Mouse (Mus musculus) embryonic facial prominence, embryonic 10.5 days (tissue): ENCODE data around the gene Chl1. TPM values are rescaled to one million over a fixed set of nuclear protein-coding genes. Genes with fewer than 3 reads are reported as not detected.

Experiments
- DNase-seq: peaks from one replicate; pipeline ENCODE4 v3.0.0-alpha.2; 2017; ENCODE audit warnings: low spot score
- H3K27ac ChIP-seq: fragments of 300-500 bp; sonication (generic); replicated peaks from 2 replicates; pipeline ENCODE4 v1.5.1; 2016; ENCODE audit warnings: mild to moderate bottlenecking
- H3K27me3 ChIP-seq: fragments of 300-500 bp; sonication (generic); replicated peaks from 2 replicates; pipeline ENCODE4 v1.6.1; 2016; ENCODE audit warnings: low read depth, mild to moderate bottlenecking; ENCODE audit not compliant: poor library complexity, severe bottlenecking
- H3K36me3 ChIP-seq: fragments of 300-500 bp; sonication (generic); replicated peaks from 2 replicates; pipeline ENCODE4 v1.6.1; 2016; ENCODE audit warnings: mild to moderate bottlenecking, moderate library complexity
- H3K4me1 ChIP-seq: fragments of 300-500 bp; sonication (generic); 2 replicates; pipeline ENCODE4 v1.6.1; 2016
- H3K4me3 ChIP-seq: fragments of 300-500 bp; sonication (generic); 2 replicates; pipeline ENCODE4 v1.5.1; 2016; ENCODE audit warnings: mild to moderate bottlenecking, moderate library complexity
- H3K9me3 ChIP-seq: fragments of 300-500 bp; sonication (generic); 2 replicates; pipeline ENCODE4 v1.6.1; 2016; ENCODE audit warnings: mild to moderate bottlenecking
- WGBS: fragments of 180-500 bp; shearing (Covaris S2); methylation state at CpG from one replicate; pipeline ENCODE4 v1.1.7; 2016; 5-methylcytosine and 5-hydroxymethylcytosine counted together
- polyA plus RNA-seq: library from polyadenylated mRNA; unstranded; fragments of >200 nt; fragmentation: Nextera tagmentation; extraction: Ambion mirVana; gene quantifications from 2 replicates; pipeline ENCODE4 v1.2.1, GENCODE M21; 2016

The Chl1 gene
- polyA plus RNA-seq, 1 experiment from 2014 or later: 1.2 TPM

DNA sequence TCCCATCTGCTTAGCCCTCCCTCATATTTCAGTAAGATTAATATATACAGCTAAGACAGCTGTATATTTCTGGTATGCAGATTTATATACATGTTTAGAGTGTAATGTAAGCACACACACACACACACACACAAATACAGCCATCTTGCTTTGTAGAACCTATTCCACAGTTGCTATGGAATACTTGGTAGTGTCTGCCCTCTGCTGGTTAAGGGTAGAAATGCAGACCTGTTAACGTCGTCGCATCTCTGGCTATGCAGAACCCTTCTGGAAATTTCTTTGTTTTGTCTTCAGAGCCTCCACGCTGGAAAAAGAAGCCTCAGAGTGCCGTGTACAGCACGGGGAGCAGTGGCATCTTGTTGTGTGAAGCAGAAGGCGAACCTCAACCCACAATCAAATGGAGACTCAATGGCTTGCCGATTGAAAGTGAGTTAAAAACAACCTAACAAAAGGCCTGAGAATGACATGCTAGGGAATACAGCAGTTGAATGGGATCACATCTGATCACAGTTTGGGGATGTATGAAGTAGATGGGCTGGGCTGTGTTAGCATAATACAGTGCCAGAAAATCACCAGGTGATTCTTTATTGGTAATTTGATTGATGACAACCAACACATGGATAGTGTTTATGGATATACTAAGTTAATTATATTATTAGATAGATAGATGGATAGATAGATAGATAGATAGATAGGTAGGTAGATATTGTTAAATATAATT lies 172.6 kb downstream of the Chl1 start:
- Histone ChIP-seq H3K4me1 (no peaks in the 10 kb centered on the region), H3K27me3 (no peaks in the 10 kb centered on the region), H3K36me3 (no peaks in the 10 kb centered on the region), H3K4me3 (no peak overlapping the region), H3K27ac (no peak overlapping the region), H3K9me3 (no peaks in the 10 kb centered on the region)
- peak; percentile 66 for DNase-seq
- 17% methylated on average over 8 of the region's 8 CpGs for WGBS

DNA sequence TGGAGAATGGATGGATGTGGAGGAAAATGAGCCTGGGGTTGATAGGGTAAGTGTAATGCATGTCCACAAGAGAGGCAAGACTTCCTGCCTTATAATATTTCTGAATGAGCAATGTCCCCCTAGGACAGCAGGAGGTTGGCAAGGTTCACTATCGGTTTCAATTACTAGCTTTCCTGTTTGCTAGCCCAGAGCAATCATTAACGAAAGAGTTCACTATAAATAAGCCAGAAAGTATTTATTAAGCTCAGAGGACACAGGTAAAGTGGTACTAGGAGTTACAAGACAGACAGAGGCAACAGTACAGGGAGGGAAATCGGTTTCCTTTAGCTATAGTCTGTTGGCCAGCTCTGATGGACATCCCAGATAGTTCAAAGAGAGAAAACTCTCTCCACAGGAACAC lies 182.1 kb downstream of the Chl1 start:
- no peak for DNase-seq
- Histone ChIP-seq H3K27ac (no peak overlapping the region), H3K4me3 (no peak overlapping the region), H3K9me3 (no peaks in the 10 kb centered on the region), H3K4me1 (no peaks in the 10 kb centered on the region), H3K36me3 (no peaks in the 10 kb centered on the region), H3K27me3 (no peaks in the 10 kb centered on the region)
- 70% methylated on average over 3 of the region's 3 CpGs for WGBS

DNA sequence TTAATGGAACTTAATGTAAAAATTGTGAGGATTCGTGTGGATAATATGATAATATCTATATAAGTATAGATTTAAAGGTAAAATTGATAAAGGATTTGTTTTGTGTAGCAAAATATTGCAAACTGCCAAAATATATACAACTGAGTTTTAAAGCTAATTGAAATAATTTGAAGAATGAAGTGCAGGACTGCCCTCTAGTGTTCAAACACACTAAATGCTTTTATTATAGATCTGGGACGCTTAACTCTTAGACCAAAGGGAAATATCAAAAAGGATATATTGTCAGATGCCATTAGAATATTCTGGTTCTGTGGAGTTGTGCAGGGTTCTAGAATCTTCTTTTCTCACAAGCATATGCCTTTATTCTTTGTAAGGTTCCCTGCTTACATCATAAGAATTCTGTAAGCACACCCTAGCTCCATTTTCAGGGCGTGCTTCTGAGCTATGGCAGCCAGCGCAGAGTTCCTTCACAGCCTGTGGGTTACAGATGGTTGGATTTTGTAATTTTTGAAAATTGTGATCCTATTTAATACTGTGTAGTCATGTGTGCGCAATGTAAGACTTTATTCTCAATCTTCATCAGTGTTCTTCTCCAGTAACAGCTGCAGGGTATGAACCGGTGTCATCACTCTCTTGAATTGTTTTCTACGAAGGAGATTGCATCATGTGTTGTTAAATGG lies 187.1 kb downstream of the Chl1 start:
- no peaks in the 10 kb centered on the region for H3K27me3 ChIP-seq
- H3K27ac ChIP-seq: no peak overlapping the region
- no peaks in the 10 kb centered on the region for H3K9me3 ChIP-seq
- H3K4me1 ChIP-seq: no peaks in the 10 kb centered on the region
- H3K4me3 ChIP-seq: no peak overlapping the region
- WGBS: 67% methylated on average over 7 of the region's 7 CpGs
- no peaks in the 10 kb centered on the region for H3K36me3 ChIP-seq
- DNase-seq: no peak

DNA sequence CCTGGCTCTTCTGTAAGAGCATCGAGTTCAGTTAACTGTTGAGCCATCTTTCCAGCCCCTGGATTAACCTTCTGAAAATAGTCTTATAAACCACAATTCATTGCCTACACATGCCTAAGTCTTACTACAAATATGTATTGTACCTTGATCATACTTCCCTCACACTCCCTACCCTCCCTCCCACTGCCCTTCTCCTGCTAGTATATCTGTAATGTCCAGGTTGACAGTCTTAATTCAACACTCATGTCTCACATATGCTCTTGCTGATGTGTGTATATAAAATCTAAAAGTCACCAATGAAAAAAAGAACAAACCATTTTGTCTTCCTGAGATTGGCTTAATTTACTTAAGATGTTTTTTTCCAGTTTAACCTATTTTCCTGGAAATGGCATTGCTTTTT lies 189.1 kb downstream of the Chl1 start:
- H3K27me3 ChIP-seq: no peaks in the 10 kb centered on the region
- H3K27ac ChIP-seq: no peak overlapping the region
- no peak overlapping the region for H3K4me3 ChIP-seq

DNA sequence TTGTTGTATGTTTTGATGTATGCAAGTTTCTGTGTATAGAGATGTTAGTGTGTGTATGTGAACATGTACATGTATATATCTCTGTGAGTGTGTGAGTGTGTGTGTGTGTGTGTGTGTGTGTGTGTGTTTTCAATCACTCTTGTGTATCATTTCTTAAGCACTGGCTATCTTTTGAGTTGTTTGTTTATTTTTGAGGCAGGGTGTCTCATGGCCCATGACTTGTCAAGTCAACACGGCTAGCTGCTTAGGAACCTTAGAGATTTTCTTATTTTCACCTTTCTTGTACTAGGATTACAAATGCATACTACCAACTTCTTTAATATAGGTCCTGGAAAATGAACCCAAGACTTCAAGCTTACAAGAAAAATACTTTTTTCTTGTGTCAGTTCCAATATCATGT lies 189.5 kb downstream of the Chl1 start:
- 73% methylated on average over 1 of the region's 1 CpGs for WGBS
- Histone ChIP-seq H3K36me3 (no peaks in the 10 kb centered on the region), H3K27ac (no peak overlapping the region), H3K27me3 (no peaks in the 10 kb centered on the region), H3K4me1 (no peaks in the 10 kb centered on the region), H3K4me3 (no peak overlapping the region), H3K9me3 (no peaks in the 10 kb centered on the region)
- no peak for DNase-seq

More for the DNA sequence above, 189.1 kb downstream of the Chl1 start:
- Histone ChIP-seq H3K9me3 (no peaks in the 10 kb centered on the region), H3K4me1 (no peaks in the 10 kb centered on the region), H3K36me3 (no peaks in the 10 kb centered on the region)
- 85% methylated on average over 1 of the region's 1 CpGs for WGBS
- no peak for DNase-seq

DNA sequence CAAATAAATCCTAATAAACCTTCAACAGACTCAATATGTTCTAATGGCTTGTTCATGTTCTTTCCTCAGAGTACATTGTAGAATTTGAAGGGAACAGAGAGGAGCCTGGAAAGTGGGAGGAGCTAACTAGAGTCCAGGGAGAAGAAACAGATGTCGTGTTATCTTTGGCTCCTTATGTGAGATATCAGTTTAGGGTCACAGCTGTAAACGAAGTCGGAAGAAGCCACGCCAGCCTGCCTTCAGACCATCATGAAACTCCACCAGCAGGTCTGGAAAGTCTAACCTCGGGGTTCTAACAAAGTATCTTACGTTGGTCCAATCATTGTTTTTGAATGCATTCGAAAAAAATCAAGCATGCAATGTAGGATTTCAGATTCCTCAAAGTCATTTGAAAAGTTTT lies 189.9 kb downstream of the Chl1 start:
- Histone ChIP-seq H3K9me3 (no peaks in the 10 kb centered on the region), H3K27me3 (no peaks in the 10 kb centered on the region), H3K4me3 (no peak overlapping the region), H3K4me1 (no peaks in the 10 kb centered on the region), H3K36me3 (no peaks in the 10 kb centered on the region), H3K27ac (no peak overlapping the region)
- DNase-seq: no peak
- WGBS: 76% methylated on average over 7 of the region's 7 CpGs

DNA sequence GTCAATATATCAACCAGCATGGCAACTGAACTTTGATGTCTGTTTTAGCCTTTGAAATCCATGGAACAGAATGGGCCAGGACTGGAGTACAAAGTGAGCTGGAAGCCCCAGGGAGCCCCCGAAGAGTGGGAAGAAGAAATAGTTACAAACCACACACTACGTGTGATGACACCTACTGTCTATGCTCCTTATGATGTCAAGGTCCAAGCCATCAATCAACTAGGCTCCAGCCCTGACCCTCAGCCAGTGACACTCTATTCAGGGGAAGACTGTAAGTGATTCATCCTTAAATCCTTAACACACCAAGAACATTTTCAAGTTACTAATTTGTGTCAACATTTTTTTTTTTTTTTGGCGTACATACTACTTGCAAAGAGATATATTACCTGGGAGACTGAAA lies 196.0 kb downstream of the Chl1 start:
- no peaks in the 10 kb centered on the region for H3K36me3 ChIP-seq
- no peaks in the 10 kb centered on the region for H3K4me1 ChIP-seq
- DNase-seq: no peak
- no peaks in the 10 kb centered on the region for H3K9me3 ChIP-seq
- H3K27ac ChIP-seq: no peak overlapping the region
- WGBS: 87% methylated on average over 3 of the region's 3 CpGs
- H3K4me3 ChIP-seq: no peak overlapping the region
- no peaks in the 10 kb centered on the region for H3K27me3 ChIP-seq

DNA sequence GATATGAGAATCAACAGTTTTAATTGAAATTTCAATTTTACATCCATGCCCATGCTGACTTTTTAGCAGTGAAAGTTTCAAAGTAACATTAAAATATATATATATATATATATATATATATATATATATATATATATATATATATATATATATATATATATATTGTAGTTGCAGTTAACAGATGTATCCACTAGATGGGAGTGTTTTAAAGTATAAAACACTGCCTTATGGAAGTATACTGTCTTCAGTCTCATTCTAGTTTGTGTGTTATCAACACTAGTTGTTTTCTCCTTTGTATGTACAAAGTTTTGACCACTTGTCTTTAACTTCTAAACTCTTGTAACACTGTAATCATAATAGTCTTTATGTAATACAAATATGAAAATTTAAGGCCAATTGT lies 228.9 kb downstream of the Chl1 start:
- Histone ChIP-seq H3K9me3 (no peaks in the 10 kb centered on the region), H3K27me3 (no peaks in the 10 kb centered on the region), H3K36me3 (no peaks in the 10 kb centered on the region), H3K4me1 (no peaks in the 10 kb centered on the region), H3K4me3 (no peak overlapping the region), H3K27ac (no peak overlapping the region)
- DNase-seq: no peak

DNA sequence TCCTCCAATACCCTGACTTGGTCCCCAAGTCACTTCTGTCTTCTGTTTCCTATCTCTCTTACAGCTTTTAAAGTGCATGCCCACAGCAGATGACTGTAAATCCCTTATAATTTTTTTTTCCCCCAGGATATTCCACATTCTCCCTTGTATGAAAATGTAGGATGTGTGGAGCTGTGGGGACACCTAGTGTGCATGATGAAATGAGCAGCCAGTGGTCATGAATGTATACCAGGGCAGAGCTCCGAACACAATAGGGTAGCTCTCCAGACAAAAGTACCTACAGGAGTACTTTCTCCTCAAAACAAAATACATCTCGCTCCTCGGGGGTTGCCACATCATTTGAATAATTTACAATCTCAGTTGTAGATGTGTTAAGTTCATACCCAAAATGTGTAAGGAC lies 232.4 kb downstream of the Chl1 start:
- no peaks in the 10 kb centered on the region for H3K36me3 ChIP-seq
- H3K4me3 ChIP-seq: no peak overlapping the region
- H3K4me1 ChIP-seq: no peaks in the 10 kb centered on the region
- no peaks in the 10 kb centered on the region for H3K9me3 ChIP-seq
- DNase-seq: no peak
- WGBS: 65% methylated on average over 3 of the region's 3 CpGs
- no peak overlapping the region for H3K27ac ChIP-seq
- H3K27me3 ChIP-seq: no peaks in the 10 kb centered on the region

DNA sequence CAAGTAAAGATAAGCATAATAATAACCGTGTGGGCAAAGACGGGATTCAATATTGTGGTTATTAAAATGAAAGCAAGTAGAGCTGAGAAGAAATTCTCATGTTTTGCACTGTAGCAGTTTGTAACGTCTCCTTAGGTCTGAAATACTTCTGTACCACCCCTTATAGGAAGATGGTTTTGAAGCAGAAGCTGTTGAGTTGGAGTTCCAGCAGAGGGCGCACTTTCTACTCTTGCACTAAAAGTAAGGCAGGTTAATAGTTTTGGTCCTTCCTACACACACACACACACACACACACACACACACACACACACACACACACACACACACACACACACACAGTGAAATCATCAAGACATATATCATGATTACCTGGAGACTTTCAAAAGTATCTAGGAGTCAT lies 235.7 kb downstream of the Chl1 start:
- Histone ChIP-seq H3K4me3 (no peak overlapping the region), H3K4me1 (no peaks in the 10 kb centered on the region), H3K36me3 (no peaks in the 10 kb centered on the region), H3K27me3 (no peaks in the 10 kb centered on the region), H3K9me3 (no peaks in the 10 kb centered on the region), H3K27ac (no peak overlapping the region)
- DNase-seq: peak; percentile 35
- WGBS: 32% methylated on average over 4 of the region's 4 CpGs

DNA sequence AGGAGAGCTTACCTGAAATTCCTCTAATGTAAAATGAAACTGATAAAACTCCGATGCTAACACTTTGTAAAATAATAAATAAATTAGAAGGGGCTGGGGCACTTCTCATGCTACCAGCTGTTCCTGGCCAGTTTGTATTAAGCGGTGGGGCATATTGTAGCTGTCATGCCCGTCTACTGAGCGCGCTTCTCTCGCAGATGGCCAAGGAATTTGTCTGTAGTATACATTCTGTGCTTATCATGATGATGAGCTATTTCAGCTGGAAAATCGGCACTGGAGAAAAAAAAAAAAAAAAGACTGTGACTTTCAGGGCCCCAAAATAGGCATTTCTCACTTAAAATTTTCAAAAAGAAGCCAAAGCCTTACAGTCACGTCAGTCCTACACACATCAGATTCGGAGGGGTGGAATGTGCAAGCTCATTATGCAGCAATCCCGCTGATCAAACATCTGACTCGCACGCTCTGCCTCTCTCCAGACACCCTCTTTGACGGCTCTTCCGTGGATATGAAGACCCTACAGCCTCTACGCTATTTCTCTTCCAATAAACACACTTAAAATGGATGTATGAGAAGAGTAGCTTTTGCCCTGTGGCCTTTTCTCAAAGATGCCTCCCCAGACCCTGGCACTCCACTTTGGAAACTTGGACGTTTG lies 238.9 kb downstream of the Chl1 start:
- WGBS: 59% methylated on average over 16 of the region's 16 CpGs

DNA sequence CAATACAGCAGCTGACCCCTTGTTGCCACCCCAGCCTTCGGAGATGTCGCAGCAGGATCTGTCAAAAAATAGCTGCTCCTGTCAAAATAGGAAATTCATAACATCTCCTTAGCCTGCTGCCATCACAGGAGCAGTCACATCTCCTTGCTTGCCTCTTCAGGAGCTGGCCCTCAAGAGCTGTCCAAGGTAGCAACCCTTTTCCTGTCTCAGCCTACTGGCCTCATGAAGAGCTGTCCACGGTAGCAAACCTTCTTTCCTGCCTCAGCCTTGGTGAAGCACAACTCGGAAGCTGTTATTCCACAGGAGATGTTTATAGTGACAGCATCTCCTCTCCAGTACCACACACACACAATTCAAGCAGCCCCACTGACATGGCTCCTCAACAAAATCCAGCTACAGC lies 243.5 kb downstream of the Chl1 start:
- no peaks in the 10 kb centered on the region for H3K27me3 ChIP-seq
- no peaks in the 10 kb centered on the region for H3K36me3 ChIP-seq
- H3K4me3 ChIP-seq: no peak overlapping the region
- DNase-seq: no peak
- WGBS: 75% methylated on average over 4 of the region's 4 CpGs
- H3K27ac ChIP-seq: no peak overlapping the region
- H3K9me3 ChIP-seq: no peaks in the 10 kb centered on the region
- no peaks in the 10 kb centered on the region for H3K4me1 ChIP-seq

More for the DNA sequence above, 238.9 kb downstream of the Chl1 start:
- Histone ChIP-seq H3K36me3 (no peaks in the 10 kb centered on the region), H3K4me3 (no peak overlapping the region), H3K9me3 (no peaks in the 10 kb centered on the region), H3K27ac (no peak overlapping the region), H3K27me3 (no peaks in the 10 kb centered on the region), H3K4me1 (no peaks in the 10 kb centered on the region)
- no peak for DNase-seq

DNA sequence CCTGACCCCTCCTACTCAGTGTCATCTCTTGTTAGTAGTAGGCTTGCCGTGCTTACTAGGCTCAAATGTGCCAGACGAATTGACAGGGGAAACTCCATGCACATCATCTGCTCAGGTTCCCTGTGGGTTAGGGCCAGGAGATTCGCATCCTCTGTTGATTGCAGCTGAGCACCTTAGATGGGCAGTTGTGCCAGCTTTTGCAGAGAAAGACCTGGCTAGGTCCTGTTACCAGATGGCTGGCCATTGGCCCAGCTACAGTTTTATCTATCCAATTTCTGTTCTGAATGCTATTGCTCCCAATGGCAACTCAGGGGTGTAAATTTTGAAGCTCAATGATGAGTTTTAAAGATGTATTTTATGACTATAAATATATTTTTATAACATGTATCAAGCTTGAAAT lies 256.4 kb downstream of the Chl1 start:
- no peak for DNase-seq
- Histone ChIP-seq H3K27me3 (no peaks in the 10 kb centered on the region), H3K4me3 (no peak overlapping the region), H3K27ac (no peak overlapping the region), H3K36me3 (no peaks in the 10 kb centered on the region), H3K4me1 (no peaks in the 10 kb centered on the region), H3K9me3 (no peaks in the 10 kb centered on the region)
- 81% methylated on average over 3 of the region's 3 CpGs for WGBS
